Mouse (Mus musculus): Measurements from ENCODE around the gene Arhgef7. TPM values are rescaled to one million over a fixed set of nuclear protein-coding genes. Genes with fewer than 3 reads are reported as not detected.

Gene Arhgef7
- polyA plus RNA-seq, 1 experiment from 2014 or later: 37.3 TPM

GRCm38 (mm10) chr8:11770001-11770400, 42.5 kb downstream of the Arhgef7 start:
- Histone ChIP-seq H3K36me3 (ENCODE audit: control insufficient read depth, insufficient read depth, low read length) (no peaks in the 10 kb centered on the region), H3K9me3 (ENCODE audit: control insufficient read depth, low read length) (no peaks in the 10 kb centered on the region), H3K4me3 (ENCODE audit: low read length) (no peak overlapping the region), H3K27ac (ENCODE audit: low read depth, low read length) (no peak overlapping the region), H3K4me2 (replicated peaks; ENCODE audit: low read depth, low read length) (no peak overlapping the region), H3K9ac (ENCODE audit: low read depth, low read length) (no peak overlapping the region), H3K27me3 (ENCODE audit: control insufficient read depth, insufficient read depth, low read length) (no peaks in the 10 kb centered on the region), H3K4me1 (ENCODE audit: control insufficient read depth, insufficient read depth, low read length) (peaks cover 7% of the 10 kb centered on the region; the same call in 1 of the 2 replicates)
- ATAC-seq (ENCODE audit: low FRiP score, low TSS enrichment): no peak
- 95% methylated on average over 6 of the region's 6 CpGs for WGBS

DNA sequence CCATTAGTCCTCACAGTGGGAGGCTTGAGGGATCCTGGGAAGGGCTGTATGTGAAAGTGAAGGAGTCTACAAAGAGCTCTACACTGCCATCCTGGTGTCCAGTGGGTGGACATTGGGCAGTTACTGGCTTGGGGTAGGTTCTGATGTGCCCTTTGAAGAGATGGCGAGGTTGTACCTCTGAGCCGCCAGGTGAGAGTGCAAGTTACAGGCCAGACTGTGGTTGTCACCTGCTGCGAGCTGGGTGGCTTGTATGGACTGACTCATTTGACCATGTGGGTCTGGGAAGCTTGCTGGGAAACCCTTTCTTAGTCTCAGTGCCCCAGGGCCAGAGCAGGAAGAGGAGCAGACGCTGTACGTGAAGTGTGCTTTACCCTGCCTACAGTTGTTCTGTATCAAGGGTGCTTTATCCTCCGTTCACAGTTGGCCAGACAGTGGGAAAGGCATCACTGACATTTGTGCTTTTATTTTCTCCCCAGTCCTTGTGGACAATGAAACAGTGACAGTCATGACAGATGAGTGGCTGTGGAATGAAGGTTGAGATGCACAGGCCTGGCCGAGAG, 43.1 kb downstream of the Arhgef7 start:
- WGBS: 78% methylated on average over 7 of the region's 7 CpGs
- H3K27me3 ChIP-seq (ENCODE audit: control insufficient read depth, insufficient read depth, low read length): no peaks in the 10 kb centered on the region
- ATAC-seq (ENCODE audit: low FRiP score, low TSS enrichment): no peak

DNA sequence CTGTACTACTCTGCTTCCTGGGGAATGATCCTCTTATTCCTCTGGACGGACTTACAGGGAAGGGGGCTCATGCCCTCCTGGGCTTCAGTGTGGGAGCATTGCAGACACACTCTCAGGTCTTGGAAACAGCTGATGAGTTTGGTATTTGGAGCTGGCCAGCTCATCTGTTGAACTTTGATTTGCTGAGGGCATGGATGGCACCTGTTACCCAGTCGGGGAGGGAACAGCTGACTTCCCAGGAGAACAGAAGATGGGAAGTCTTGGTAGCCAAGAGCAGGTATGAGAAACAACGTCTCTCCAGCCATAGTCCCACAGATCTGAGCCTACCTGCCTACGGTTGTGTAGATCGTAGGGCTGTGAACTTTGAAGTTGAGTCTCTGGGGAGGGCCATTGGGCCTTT, 44.1 kb downstream of the Arhgef7 start:
- Histone ChIP-seq H3K4me2 (replicated peaks; ENCODE audit: low read depth, low read length) (no peak overlapping the region), H3K9me3 (ENCODE audit: control insufficient read depth, low read length) (no peaks in the 10 kb centered on the region), H3K36me3 (ENCODE audit: control insufficient read depth, insufficient read depth, low read length) (no peaks in the 10 kb centered on the region), H3K27me3 (ENCODE audit: control insufficient read depth, insufficient read depth, low read length) (no peaks in the 10 kb centered on the region), H3K4me1 (ENCODE audit: control insufficient read depth, insufficient read depth, low read length) (peaks cover 10% of the 10 kb centered on the region; the same call in 1 of the 2 replicates), H3K9ac (ENCODE audit: low read depth, low read length) (no peak overlapping the region), H3K4me3 (ENCODE audit: low read length) (no peak overlapping the region), H3K27ac (ENCODE audit: low read depth, low read length) (no peak overlapping the region)
- 93% methylated on average over 5 of the region's 5 CpGs for WGBS
- ATAC-seq (ENCODE audit: low FRiP score, low TSS enrichment): no peak

More for the DNA sequence above, 43.1 kb downstream of the Arhgef7 start:
- Histone ChIP-seq H3K4me1 (ENCODE audit: control insufficient read depth, insufficient read depth, low read length) (peaks cover 10% of the 10 kb centered on the region; the same call in 1 of the 2 replicates), H3K36me3 (ENCODE audit: control insufficient read depth, insufficient read depth, low read length) (no peaks in the 10 kb centered on the region), H3K4me2 (replicated peaks; ENCODE audit: low read depth, low read length) (no peak overlapping the region), H3K4me3 (ENCODE audit: low read length) (no peak overlapping the region), H3K27ac (ENCODE audit: low read depth, low read length) (no peak overlapping the region), H3K9ac (ENCODE audit: low read depth, low read length) (no peak overlapping the region), H3K9me3 (ENCODE audit: control insufficient read depth, low read length) (no peaks in the 10 kb centered on the region)

- 0 out of 2 replicates have a peak, but pooled peaks have one; percentile 24 for ATAC-seq (ENCODE audit: low FRiP score, low TSS enrichment)
- Histone ChIP-seq H3K27ac (ENCODE audit: low read depth, low read length) (peak overlapping the region; percentile 47; the same call in 1 of the 2 replicates), H3K4me2 (replicated peaks; ENCODE audit: low read depth, low read length) (no peak overlapping the region), H3K9ac (ENCODE audit: low read depth, low read length) (peak overlapping the region; percentile 18; the same call in 1 of the 2 replicates), H3K27me3 (ENCODE audit: control insufficient read depth, insufficient read depth, low read length) (no peaks in the 10 kb centered on the region), H3K4me1 (ENCODE audit: control insufficient read depth, insufficient read depth, low read length) (peaks cover 10% of the 10 kb centered on the region; the same call in 1 of the 2 replicates), H3K9me3 (ENCODE audit: control insufficient read depth, low read length) (no peaks in the 10 kb centered on the region), H3K36me3 (ENCODE audit: control insufficient read depth, insufficient read depth, low read length) (no peaks in the 10 kb centered on the region), H3K4me3 (ENCODE audit: low read length) (no peak overlapping the region)
- 71% methylated on average over 17 of the region's 17 CpGs for WGBS
These were observed 46.9 kb downstream of the Arhgef7 start for GRCm38 (mm10) chr8:11774195-11775076.

- Histone ChIP-seq H3K27me3 (ENCODE audit: control insufficient read depth, insufficient read depth, low read length) (no peaks in the 10 kb centered on the region), H3K36me3 (ENCODE audit: control insufficient read depth, insufficient read depth, low read length) (0 out of 2 replicates have a peak, but pooled peaks cover 1% of the 10 kb centered on the region), H3K4me3 (ENCODE audit: low read length) (no peak overlapping the region), H3K9me3 (ENCODE audit: control insufficient read depth, low read length) (no peaks in the 10 kb centered on the region), H3K9ac (ENCODE audit: low read depth, low read length) (no peak overlapping the region), H3K4me1 (ENCODE audit: control insufficient read depth, insufficient read depth, low read length) (peaks cover 10% of the 10 kb centered on the region; the same call in 1 of the 2 replicates), H3K4me2 (replicated peaks; ENCODE audit: low read depth, low read length) (no peak overlapping the region), H3K27ac (ENCODE audit: low read depth, low read length) (no peak overlapping the region)
- no peak for ATAC-seq (ENCODE audit: low FRiP score, low TSS enrichment)
- 46% methylated on average over 7 of the region's 7 CpGs for WGBS
These were observed 48.4 kb downstream of the Arhgef7 start for GRCm38 (mm10) chr8:11775889-11776288.

DNA sequence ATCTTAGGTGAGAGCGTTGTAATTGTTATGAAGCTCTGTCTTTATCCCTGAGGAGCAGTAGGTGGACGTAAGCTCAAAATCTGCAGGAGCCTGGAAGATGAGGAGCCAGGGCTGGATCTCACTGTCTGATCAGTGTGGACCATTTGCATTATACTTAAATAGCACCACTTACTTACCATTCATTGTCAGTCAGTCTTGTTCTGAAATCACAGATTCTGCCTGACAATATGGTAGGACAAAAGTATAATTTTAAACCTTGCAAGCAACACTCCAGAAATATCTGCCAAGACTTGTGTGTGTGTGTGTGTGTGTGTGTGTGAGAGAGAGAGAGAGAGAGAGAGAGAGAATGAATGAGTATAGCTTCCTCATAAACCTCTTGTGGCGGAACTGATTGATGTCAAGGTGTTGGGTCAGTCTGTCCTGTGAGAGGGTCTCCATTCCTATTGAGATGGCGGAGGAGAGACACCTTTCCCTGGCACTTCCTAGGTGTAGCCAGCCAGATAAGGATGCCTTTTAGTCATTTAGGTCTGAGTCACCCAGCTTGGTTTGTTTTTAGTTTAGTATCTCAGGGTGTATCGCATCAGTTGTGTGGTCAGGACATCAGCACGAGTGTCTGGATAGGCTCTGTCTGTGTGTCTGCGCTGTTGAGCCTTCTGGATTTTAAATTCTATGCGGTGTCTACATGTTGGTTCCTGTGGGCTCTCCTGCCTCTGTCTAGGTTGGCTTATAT, 49.1 kb downstream of the Arhgef7 start:
- H3K4me2 ChIP-seq (replicated peaks; ENCODE audit: low read depth, low read length): no peak overlapping the region
- WGBS: 91% methylated on average over 8 of the region's 8 CpGs
- H3K27ac ChIP-seq (ENCODE audit: low read depth, low read length): no peak overlapping the region
- H3K36me3 ChIP-seq (ENCODE audit: control insufficient read depth, insufficient read depth, low read length): peaks cover 6% of the 10 kb centered on the region; the same call in 1 of the 2 replicates
- no peaks in the 10 kb centered on the region for H3K27me3 ChIP-seq (ENCODE audit: control insufficient read depth, insufficient read depth, low read length)
- ATAC-seq (ENCODE audit: low FRiP score, low TSS enrichment): no peak
- H3K9ac ChIP-seq (ENCODE audit: low read depth, low read length): no peak overlapping the region
- H3K4me1 ChIP-seq (ENCODE audit: control insufficient read depth, insufficient read depth, low read length): peaks cover 10% of the 10 kb centered on the region; the same call in 1 of the 2 replicates
- H3K4me3 ChIP-seq (ENCODE audit: low read length): no peak overlapping the region
- H3K9me3 ChIP-seq (ENCODE audit: control insufficient read depth, low read length): no peaks in the 10 kb centered on the region

- H3K9ac ChIP-seq (ENCODE audit: low read depth, low read length): no peak overlapping the region
- no peaks in the 10 kb centered on the region for H3K27me3 ChIP-seq (ENCODE audit: control insufficient read depth, insufficient read depth, low read length)
- H3K4me1 ChIP-seq (ENCODE audit: control insufficient read depth, insufficient read depth, low read length): peaks cover 10% of the 10 kb centered on the region; the same call in 1 of the 2 replicates
- H3K9me3 ChIP-seq (ENCODE audit: control insufficient read depth, low read length): no peaks in the 10 kb centered on the region
- no peak overlapping the region for H3K27ac ChIP-seq (ENCODE audit: low read depth, low read length)
- no peak for ATAC-seq (ENCODE audit: low FRiP score, low TSS enrichment)
- no peak overlapping the region for H3K4me3 ChIP-seq (ENCODE audit: low read length)
- peaks cover 11% of the 10 kb centered on the region for H3K36me3 ChIP-seq (ENCODE audit: control insufficient read depth, insufficient read depth, low read length)
- H3K4me2 ChIP-seq (replicated peaks; ENCODE audit: low read depth, low read length): no peak overlapping the region
- WGBS: 73% methylated on average over 10 of the region's 10 CpGs
These were observed 49.7 kb downstream of the Arhgef7 start for GRCm38 (mm10) chr8:11777201-11777600.

- Histone ChIP-seq H3K36me3 (ENCODE audit: control insufficient read depth, insufficient read depth, low read length) (peaks cover 27% of the 10 kb centered on the region), H3K9me3 (ENCODE audit: control insufficient read depth, low read length) (no peaks in the 10 kb centered on the region), H3K4me1 (ENCODE audit: control insufficient read depth, insufficient read depth, low read length) (peaks cover 10% of the 10 kb centered on the region; the same call in 1 of the 2 replicates), H3K4me3 (ENCODE audit: low read length) (peak overlapping the region; percentile 2; the same call in 1 of the 2 replicates), H3K4me2 (replicated peaks; ENCODE audit: low read depth, low read length) (no peak overlapping the region), H3K27me3 (ENCODE audit: control insufficient read depth, insufficient read depth, low read length) (no peaks in the 10 kb centered on the region), H3K9ac (ENCODE audit: low read depth, low read length) (no peak overlapping the region), H3K27ac (ENCODE audit: low read depth, low read length) (peak overlapping the region; percentile 24; the same call in 1 of the 2 replicates)
- no peak for ATAC-seq (ENCODE audit: low FRiP score, low TSS enrichment)
- 67% methylated on average over 8 of the region's 8 CpGs for WGBS
These were observed 51.3 kb downstream of the Arhgef7 start for GRCm38 (mm10) chr8:11778646-11779433.
